Mouse (Mus musculus) ovary, postnatal 10 days (tissue): ENCODE measurements at regions not wholly inside any gene's neighbourhood (a gene's known extent, or its start where the extent isn't known, plus 50 kb on each side); places are given as distances from the start of the nearest gene placed in this dataset.

Source experiments
- DNase-seq: peaks from one replicate; pipeline ENCODE4 v3.0.0; 2022; ENCODE audit warnings: low spot score

GRCm38 (mm10) chr10:17596743-17597142 is 126.3 kb upstream of the Cited2 start:
- no peak for DNase-seq

- DNase-seq = no peak
Observed at GRCm38 (mm10) chr10:17599246-17599645, 123.8 kb upstream of the Cited2 start.

GRCm38 (mm10) chr10:17599831-17600761 is 122.9 kb upstream of the Cited2 start:
- DNase-seq = no peak

- DNase-seq = no peak
Observed at GRCm38 (mm10) chr10:17600762-17601108, 122.3 kb upstream of the Cited2 start.

- DNase-seq = no peak
Observed at GRCm38 (mm10) chr10:17602446-17602845, 120.6 kb upstream of the Cited2 start.

GRCm38 (mm10) chr10:17608220-17608619 is 114.8 kb upstream of the Cited2 start:
- no peak for DNase-seq

DNA sequence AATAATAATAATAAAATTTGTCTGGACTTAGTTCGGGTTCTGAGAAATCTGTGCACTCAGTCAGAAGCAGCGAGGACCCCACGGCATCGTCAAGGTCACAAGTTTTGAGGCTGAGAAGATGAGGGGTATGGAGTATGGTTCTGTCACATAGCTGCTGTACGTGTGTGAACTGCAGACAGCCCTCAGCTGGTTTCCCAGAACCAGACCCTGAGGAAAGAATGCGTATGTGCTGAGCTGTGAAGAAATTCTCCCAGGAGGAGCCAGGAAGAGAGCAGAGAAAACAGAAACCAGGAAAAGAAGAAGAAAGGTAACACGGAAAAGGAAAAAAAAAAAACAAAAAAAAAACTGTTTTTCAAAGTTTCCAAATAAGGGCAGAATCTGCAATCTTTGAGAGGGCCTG is 112.4 kb upstream of the Cited2 start:
- DNase-seq = no peak

GRCm38 (mm10) chr10:17613281-17613680 is 109.7 kb upstream of the Cited2 start:
- no peak for DNase-seq

GRCm38 (mm10) chr10:17618024-17618423 is 105.0 kb upstream of the Cited2 start:
- no peak for DNase-seq

GRCm38 (mm10) chr10:17619617-17620016 is 103.4 kb upstream of the Cited2 start:
- DNase-seq = no peak

DNA sequence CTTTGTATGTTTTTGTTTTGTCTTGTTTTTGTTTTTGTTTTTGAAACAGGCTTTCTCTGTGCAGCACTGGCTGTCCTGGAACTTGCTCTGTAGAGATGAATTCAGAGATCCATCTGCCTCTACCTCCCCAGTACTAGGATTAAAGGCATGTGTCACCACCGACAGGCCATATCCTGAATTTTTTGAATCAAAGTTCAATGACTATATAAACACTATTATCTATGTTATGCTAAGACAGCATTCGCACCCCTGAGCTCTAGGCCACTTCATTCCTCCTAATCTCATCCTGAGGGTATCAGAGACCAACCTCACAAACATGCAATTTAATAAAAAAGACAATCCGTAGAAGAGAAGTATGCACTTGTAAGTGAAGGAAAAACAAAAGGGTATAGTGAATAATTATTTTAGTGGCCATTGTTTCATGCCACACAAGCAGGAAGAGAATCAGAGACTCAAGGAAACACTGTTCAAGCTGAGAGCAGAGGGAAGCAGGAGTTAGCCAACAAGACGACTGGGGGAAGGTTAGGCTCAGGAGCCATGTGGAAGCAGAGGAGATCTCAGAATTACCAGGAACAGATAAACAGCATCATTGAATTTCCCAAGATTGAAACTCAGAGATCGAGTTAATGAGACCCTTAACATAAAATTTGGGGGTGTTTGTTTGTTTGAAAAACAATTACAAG is 101.2 kb upstream of the Cited2 start:
- no peak for DNase-seq

DNA sequence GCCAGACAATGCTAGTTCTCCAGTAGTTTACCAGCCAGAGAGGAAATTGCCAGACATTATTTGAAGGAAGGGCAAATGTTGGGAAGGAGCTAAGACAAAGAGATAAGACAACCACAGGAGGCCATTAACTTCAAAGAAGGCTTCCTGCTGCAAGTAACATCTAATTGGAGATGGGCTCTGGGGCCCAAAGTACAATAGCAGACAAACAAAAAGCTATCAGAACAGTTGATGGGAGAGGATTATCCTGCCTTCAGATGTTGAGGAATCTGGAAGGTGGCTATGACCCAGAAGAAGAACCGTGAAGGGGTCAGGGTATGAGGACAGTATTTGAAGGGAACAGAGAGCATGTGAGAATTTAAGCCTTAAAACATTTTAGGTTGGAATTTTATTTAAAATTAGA is 100.2 kb upstream of the Cited2 start:
- DNase-seq = no peak

DNA sequence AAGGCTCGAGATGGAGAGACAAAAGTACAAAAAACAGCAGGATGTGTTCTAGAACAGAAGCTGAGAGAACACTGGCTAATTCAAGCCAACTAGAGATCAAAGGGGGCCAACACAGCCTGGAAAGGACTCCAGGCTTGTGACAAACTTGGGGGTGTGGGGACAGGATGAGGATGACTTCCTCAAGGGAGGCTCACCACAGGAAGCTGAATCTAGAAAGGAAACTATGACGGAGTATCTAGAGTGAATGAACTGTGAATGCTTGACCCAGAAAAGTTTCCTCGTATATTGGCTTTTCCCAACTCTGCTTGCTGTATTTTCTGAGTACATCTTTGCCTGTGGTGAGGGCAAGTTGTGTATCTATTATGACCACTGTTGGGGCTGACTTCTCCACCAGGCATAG is 93.3 kb upstream of the Cited2 start:
- DNase-seq = no peak

DNA sequence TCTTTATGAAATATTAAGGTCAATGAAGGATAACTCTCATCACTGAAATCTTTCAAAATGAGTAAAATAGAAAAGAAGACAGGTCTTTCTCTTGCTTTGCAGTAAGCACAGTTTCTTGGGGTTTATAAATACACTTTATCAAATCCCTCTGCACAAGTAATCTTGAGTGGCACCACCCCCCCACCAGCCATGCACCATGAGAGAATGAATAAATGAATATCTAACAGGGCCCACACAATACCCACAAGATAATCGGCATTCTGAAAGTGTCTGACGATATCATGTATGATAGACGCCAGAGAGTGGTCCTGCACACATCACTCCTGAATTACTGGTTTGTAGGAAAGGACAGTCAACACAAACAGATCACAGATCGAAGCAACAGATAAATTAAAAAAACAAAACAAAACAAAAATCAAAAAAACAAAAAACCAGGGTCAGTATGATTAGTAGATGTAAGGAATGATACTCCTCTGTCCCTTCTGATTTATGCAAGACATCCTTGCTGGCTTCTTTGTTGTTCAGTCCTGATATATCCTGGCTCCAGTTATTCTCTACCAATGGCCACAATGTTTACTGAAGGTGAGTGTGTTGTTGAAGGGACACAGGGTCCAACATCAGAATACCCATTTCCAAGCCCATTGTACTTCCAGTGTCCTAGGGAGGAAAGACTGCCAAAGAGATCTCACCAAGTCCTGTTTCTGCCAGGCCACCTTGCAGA is 92.0 kb upstream of the Cited2 start:
- no peak for DNase-seq

GRCm38 (mm10) chr10:17631817-17632216 is 91.2 kb upstream of the Cited2 start:
- no peak for DNase-seq

- no peak for DNase-seq
Observed at GRCm38 (mm10) chr10:17632959-17633674, 89.9 kb upstream of the Cited2 start.

GRCm38 (mm10) chr10:17645363-17645762 is 77.7 kb upstream of the Cited2 start:
- DNase-seq = no peak

DNA sequence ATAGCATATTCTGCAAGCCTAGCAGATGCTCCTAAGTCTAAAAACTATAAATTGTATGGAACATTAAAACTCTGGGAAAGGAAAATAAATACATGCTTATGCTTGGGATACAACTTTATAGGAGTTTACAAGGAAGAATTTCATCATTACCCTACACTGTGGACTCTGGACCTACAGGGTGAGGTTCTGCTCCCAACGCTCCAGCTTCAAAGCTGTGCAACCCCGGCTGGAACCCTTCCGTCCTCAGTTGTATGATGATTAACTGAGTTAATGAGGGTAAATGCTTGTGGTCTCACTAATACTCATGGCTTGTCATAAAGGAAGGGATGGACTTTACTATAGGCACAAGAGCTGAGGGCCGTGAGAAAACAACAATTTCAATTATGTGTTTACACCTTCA is 76.6 kb upstream of the Cited2 start:
- no peak for DNase-seq

- DNase-seq = no peak
Observed at GRCm38 (mm10) chr10:17648077-17648476, 74.9 kb upstream of the Cited2 start.

GRCm38 (mm10) chr10:17650997-17651750 is 71.8 kb upstream of the Cited2 start:
- no peak for DNase-seq

GRCm38 (mm10) chr10:17653325-17653724 is 69.7 kb upstream of the Cited2 start:
- DNase-seq = no peak
